Mouse (Mus musculus) CD4-positive, CD25-positive, alpha-beta regulatory T cell, adult 2 months (primary cell): ENCODE data around the gene Naa35.

Experiments used
- DNase-seq: peaks from one replicate; pipeline ENCODE4 v3.0.0-alpha.2; 2012; ENCODE audit warnings: low read depth, low spot score

Gene Naa35

DNA sequence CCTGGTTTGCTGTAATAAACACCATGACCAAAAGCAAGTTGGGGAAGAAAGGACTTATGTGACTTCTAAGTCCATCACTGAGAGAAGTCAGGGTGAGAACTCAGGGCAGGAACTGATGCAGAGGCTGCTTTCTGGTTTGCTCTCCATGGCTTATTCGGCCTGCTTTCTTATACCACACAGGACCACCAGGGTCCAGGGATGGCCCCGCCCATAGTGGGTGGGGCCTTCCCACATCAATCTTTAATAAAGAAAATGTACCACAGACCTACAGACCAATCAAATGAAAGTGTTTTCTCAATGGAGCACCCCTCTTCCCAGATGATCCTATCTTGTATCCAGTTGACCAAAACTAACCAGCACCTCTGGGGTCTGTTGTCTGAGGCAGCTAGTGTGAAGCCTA, 86.5 kb downstream of the Naa35 start:
- no peak for DNase-seq

DNA sequence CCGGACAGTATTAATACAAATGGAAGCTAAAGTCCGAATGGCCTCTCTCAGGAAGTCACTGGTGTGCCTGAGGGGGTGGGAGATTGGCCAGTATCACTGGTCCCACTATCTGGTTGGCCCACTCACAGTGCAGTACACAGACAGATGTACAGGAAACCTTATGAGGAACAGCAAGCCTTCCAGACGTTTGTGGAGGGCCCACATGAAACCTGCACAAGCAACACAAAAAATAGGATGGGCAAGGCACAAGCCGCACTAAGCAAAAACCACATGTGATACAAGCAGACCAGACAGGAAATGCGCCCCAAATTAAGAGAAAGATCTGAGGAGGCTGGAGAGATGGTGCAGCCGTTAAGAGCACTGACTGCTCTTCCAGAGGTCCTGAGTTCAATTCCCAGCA, 87.2 kb downstream of the Naa35 start:
- DNase-seq = peak; percentile 56

DNA sequence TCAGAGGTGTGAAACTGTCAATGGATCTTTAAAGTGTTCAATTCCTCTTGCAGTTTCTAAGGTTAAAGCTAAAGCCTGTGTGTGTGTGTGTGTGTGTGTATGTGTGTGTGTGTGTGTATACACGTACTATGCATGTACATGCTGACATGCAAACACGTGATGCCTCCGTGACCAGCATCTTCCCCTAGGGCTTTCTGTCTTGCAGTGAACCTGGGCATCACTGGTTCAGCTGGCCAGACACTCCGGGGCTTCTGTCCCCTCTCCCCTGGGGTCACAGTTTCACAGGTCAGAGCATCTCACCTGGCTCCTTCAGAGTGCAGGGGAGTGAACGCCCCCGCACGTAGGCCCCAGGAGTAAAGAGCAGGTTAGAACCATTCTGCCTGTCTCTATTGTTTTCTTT, 88.5 kb downstream of the Naa35 start:
- no peak for DNase-seq

DNA sequence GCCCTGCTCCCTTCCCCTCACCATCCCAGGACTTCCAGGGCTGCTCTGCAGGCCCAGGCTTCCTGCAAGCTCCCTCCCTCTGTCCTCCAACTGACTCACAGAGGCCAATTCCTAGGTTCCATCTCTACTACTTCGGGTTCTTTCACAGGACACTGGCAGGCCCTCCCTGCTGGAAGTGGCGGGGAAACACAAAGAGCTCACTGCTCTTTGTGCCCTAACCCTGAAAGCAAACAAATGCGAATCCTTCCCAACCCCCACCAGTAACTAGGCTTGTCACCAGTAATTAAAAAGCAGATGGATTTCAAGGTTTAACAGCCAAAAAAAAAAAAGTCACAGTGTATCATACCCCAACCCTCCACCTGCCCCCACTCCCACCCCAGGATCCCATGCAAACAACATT, 89.2 kb downstream of the Naa35 start:
- no peak for DNase-seq

DNA sequence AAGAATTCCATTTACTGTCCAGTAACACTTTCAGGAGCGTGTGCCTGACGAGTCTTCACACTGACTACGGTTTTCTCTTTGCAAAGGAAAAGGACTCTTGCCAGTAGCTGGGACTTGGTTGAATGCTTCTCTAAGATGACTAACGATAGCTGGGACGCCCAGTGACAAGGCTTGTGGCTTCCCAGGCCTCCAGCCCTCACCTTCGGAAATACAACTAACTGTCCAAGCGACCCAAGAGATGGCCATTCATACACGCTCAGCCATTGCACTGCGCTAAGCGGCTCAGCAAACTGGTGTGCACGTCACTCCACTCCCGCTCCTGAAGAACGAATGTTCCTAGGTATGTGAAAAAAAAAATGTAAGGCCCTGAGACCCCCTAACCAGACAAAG, 89.7 kb downstream of the Naa35 start:
- DNase-seq = peak; percentile 18

DNA sequence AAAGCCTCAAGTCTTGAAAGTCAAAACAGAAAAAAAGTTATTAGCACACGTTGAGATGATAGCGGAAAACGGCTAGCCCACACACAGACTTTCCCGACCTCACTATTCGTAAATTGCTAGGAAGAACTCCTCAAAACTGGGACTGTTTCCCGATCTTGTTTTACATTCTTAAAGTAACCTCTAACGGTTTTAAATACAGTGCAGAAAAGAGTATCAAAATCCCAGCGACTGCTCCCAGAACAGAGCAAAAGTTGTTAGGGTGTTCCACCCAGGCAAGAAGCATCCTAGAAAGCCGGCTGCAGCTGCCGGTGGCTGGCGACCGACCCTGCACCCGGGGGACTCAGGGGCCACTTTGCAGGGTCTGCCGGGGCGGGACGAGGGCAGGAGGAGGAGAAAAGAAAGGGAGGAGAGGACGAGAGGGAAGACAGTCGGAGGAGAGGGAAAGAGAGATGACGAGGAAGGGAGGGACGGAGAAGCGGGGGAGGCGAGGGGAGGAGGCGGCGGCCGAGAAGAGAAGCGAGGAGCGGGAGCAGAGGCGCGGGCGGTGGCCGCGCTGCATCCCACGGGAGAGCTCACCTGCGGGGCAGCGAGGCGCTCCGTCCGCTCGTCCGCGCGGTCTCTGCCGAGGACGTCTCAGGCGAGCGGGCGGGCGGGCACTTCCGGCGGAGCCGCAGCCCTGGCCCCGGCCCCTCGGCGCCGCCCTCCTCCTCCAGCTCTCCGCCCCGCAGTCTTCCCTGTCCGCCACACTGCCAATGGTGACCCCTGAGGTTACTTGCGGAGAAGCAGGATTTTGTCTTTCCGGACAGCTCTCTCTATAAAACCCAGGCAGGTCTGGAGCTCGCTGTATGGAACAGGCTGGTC, 90.3 kb downstream of the Naa35 start, which contains the start of gene Golm1:
TSS of gene Golm1 (minus strand) at position 661 of the 861 bp plus-strand sequence.
- peak; percentile 62 for DNase-seq

DNA sequence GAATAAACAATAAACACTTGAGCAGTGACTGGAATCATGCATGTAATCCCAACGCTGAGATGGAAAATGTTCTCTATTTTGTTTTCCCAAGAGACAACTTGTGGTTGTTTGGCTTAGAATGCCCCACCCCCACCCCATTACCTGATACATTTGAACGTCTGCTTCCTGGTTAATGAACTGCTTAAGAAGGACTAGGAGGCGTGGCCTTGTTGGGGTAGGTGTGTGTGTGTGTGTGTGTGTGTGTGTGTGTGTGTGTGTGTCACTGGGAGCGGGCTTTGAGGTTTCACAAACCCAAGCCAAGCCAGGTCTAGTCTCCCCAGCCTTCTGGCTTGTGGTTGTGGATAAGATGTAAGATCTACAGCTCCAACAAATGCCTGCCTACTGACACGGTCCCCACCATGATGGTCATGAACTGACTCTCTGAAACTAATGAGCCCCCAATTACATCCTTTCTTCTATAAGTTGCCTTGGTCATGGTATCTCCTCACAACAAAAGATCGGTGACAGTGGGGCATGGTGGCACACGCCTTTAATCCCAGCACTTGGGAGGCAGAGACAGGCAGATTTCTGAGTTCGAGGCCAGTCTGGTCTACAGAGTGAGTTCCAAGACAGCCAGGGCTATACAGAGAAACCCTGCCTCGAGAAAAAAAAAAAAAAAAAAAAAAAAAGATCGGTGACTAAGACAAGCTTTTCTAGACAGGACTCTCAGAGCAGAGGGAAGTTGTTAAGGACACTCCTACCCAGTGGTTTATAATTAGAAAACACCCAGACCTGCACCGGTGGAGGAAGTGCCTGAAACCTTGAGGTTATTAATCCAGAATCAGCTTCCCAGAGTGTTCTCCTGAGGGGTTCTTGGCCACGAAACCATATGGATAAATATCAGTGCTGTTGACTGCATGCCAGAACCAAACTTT, 91.5 kb downstream of the Naa35 start:
- peak; percentile 31 for DNase-seq

DNA sequence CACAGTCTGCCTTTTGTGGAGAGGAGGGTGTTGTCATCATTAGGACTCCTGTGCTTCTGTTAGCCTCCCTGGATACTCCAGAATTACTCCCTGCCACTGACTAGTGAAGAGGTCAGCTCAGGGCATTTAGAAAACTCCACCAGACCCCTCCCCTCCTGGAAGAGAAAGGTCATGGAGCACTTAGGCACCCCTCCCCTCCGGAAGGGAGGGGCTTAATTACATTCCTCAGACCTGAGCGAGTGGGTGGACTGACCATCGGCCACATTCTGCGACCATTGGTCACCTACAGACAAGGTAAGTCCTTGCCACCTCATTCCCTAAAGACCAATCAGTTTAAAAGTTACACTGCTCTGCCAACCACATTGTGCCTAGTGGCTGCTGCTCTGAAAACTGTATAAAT, 94.2 kb downstream of the Naa35 start:
- no peak for DNase-seq

DNA sequence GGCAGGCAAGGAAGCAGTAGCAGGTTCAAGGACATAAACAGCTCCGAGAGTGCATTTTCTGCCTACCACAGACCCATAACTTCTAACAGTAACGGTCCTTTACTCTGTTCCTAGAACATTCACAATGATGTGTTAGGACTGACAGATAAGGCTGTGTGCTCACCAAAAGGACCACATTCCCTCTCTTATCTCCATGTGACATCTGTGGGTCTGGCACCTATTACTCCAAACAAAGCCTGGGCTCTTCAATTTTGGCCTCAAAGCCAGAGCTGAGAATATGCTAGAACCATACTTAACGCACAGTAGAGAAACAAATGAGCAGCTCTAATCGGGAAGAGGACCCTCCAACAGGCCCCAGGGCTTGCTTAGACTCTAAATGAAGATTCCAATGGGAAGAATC, 94.8 kb downstream of the Naa35 start:
- DNase-seq = no peak

DNA sequence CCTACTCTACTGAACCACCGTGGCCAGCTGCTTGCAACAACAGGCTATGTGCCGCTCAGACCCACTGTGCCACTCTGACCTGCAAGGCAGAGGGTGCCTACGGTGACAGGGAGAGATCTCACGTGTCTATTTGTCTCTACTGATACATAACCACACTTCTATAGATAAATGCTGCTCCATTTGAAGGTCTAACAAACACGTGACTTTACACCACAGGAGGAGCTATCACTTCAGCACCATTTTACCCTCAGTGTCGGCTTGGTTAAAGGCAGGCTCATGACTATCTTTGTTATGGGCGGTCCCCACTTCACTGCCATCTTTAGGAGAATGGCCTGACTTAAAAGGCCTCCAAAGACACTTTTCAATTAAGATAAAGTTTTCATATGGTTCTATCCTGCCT, 97.6 kb downstream of the Naa35 start:
- DNase-seq = peak; percentile 37

DNA sequence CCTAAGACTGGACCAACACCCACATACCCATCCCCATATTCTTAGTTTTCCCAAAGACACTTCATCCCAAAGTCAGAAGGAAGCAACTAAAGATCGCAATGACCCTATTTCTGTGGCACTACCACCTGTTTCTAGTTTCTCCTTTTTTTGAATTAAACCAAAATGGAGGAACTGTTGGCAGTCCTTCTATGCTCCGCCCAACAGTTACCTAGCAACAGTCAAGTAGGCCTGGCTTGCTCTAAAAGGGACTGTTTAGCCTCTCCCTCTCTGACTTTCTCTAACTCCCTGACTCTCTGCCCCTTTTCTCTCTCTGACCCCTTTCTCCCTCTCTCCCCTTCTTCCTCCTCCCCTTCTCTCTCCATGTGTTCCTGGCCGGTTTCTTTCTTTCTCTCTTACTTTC, 100.2 kb downstream of the Naa35 start:
- no peak for DNase-seq
